Mouse (Mus musculus) megakaryocyte-erythroid progenitor cell, adult 5 weeks (primary cell): ENCODE data around the gene Adcyap1. TPM values are rescaled to one million over a fixed set of nuclear protein-coding genes. Genes with fewer than 3 reads are reported as not detected.

ENCODE experiments used
- polyA plus RNA-seq: library from polyadenylated mRNA; stranded (reverse); fragments of >175 nt; gene quantifications from 2 replicates; pipeline ENCODE4 v1.2.3, GENCODE M21; 2012

The Adcyap1 gene
- not detected in 2 replicates for polyA plus RNA-seq

GRCm38 (mm10) chr17:93198717-93199116 lies at the start of gene Adcyap1:
Gene Adcyap1 (plus strand): TSS chr17:93199017.

